Mouse (Mus musculus) liver, postnatal 0 days (tissue): ENCODE measurements at regions not wholly inside any gene's neighbourhood (a gene's known extent, or its start where the extent isn't known, plus 50 kb on each side); places are given as distances from the start of the nearest gene placed in this dataset.

ENCODE experiments used
- CTCF ChIP-seq: sonication (generic); IDR thresholded peaks from 2 replicates; pipeline ENCODE4 v1.5.1; 2016; ENCODE audit warnings: antibody characterized with exemption, low read depth
- EP300 ChIP-seq: IDR thresholded peaks from 2 replicates; pipeline ENCODE4 v1.6.1; 2016; ENCODE audit warnings: antibody characterized with exemption, low read depth, mild to moderate bottlenecking

DNA sequence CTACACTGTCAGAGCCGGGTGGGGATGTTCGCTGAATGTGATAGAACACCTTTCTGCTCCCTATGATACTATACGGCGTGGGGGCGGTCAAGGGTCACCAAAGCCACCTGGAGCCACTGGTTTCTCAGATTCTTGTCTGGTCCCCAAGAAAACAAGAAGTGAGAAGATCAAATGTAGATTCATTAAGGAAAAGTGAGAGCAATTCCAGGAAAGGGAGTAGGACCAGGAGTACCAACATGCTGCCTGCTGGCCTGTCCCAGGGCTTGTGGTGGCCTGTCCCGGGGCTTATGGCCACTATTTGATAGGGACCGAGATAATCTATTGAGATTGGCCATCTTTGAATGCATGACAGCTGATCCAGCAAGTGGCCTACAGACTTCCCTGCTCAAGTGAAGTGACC, 58.8 kb upstream of the Fut8 start:
- no peak for TF ChIP-seq CTCF
- no peak for TF ChIP-seq EP300
